Mouse (Mus musculus) brain, embryonic 14.5 days (tissue): Measurements from ENCODE around the gene Oas2.

Source experiments
- CTCF ChIP-seq: fragments of 200-500 bp; IDR thresholded peaks from 2 replicates; pipeline ENCODE4 v1.5.1; 2012; ENCODE audit warnings: inconsistent platforms, mild to moderate bottlenecking, moderate library complexity, borderline replicate concordance; ENCODE audit not compliant: insufficient read depth, insufficient read length; ENCODE audit errors: extremely low read depth
- POLR2A ChIP-seq: fragments of 200-500 bp; IDR thresholded peaks from 2 replicates; pipeline ENCODE4 v1.6.1; 2012; ENCODE audit warnings: mild to moderate bottlenecking, inconsistent platforms, borderline replicate concordance; ENCODE audit not compliant: poor library complexity, insufficient read depth, insufficient read length, severe bottlenecking; ENCODE audit errors: extremely low read depth

DNA sequence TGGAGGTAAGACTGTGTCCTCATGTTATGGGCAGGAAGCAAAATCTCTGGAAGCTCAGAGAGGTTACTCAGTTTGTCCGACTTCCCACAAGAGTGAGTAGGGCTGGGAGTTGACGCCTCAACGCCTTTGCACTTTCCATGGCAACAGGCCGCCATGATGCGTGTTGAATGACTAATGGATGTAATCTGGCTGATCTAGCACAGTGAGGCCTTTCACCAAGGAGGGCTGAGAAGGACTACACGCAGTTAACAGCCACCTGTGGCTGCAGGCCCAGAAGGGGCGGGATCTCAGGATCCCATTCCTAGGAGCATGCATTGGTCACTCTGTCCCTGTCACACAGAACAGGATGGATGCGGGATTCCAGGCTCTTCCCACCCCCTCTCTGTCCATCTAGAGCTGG, 36.9 kb downstream of the Oas2 start:
- TF ChIP-seq CTCF, result no peak
- TF ChIP-seq POLR2A, result no peak
